Mouse (Mus musculus) stomach, postnatal 0 days (tissue): ENCODE results near the gene Auts2. TPM values are rescaled to one million over a fixed set of nuclear protein-coding genes. Genes with fewer than 3 reads are reported as not detected.

ENCODE experiments used
- ATAC-seq: fragments of 200-750 bp; cut with Nextera tagmentation; 2 replicates; pipeline ENCODE4 v1.8.0; 2017; ENCODE audit not compliant: low FRiP score, low TSS enrichment
- DNase-seq: peaks from one replicate; pipeline ENCODE4 v3.0.0-alpha.2; 2016; ENCODE audit warnings: low spot score
- H3K27ac ChIP-seq: fragments of 300-500 bp; sonication (generic); replicated peaks from 2 replicates; pipeline ENCODE4 v1.5.1; 2014; ENCODE audit warnings: mild to moderate bottlenecking, control low read depth
- H3K27me3 ChIP-seq: fragments of 300-500 bp; sonication (generic); 2 replicates; pipeline ENCODE4 v1.6.1; 2014; ENCODE audit warnings: low read length; ENCODE audit not compliant: control insufficient read depth, insufficient read depth
- H3K36me3 ChIP-seq: fragments of 300-500 bp; sonication (generic); 2 replicates; pipeline ENCODE4 v1.6.1; 2014; ENCODE audit warnings: low read length, mixed read lengths; ENCODE audit not compliant: control insufficient read depth, insufficient read depth
- H3K4me1 ChIP-seq: fragments of 300-500 bp; sonication (generic); replicated peaks from 2 replicates; pipeline ENCODE4 v1.6.1; 2014; ENCODE audit warnings: antibody characterized with exemption; ENCODE audit not compliant: control insufficient read depth, insufficient read depth
- H3K4me2 ChIP-seq: fragments of 300-500 bp; sonication (generic); replicated peaks from 2 replicates; pipeline ENCODE4 v1.6.1; 2014; ENCODE audit warnings: low read depth, mild to moderate bottlenecking, control low read depth, moderate library complexity
- H3K4me3 ChIP-seq: fragments of 300-500 bp; sonication (generic); 2 replicates; pipeline ENCODE4 v1.5.1; 2014; ENCODE audit warnings: low read depth, low read length, control low read depth
- H3K9ac ChIP-seq: fragments of 300-500 bp; sonication (generic); 2 replicates; pipeline ENCODE4 v1.6.1; 2014; ENCODE audit warnings: mild to moderate bottlenecking, low read length, control low read depth, mixed read lengths
- H3K9me3 ChIP-seq: fragments of 300-500 bp; sonication (generic); 2 replicates; pipeline ENCODE4 v1.6.1; 2016; ENCODE audit warnings: low read length; ENCODE audit not compliant: control insufficient read depth
- CTCF ChIP-seq: IDR thresholded peaks from 2 replicates; pipeline ENCODE4 v1.5.1; 2016; ENCODE audit warnings: antibody characterized with exemption, low read depth, mild to moderate bottlenecking, moderate library complexity
- EP300 ChIP-seq: optimal IDR thresholded peaks from 2 replicates; pipeline ENCODE3; 2016; ENCODE audit warnings: antibody characterized with exemption
- WGBS: fragments of 180-500 bp; shearing (Covaris S2); extraction: QIAGEN DNeasy Blood & Tissue Kit; methylation state at CpG from one replicate; pipeline ENCODE4 v1.1.7; 2014; 5-methylcytosine and 5-hydroxymethylcytosine counted together
- polyA plus RNA-seq: library from polyadenylated mRNA; unstranded; fragments of >200 nt; fragmentation: Nextera tagmentation; extraction: Ambion mirVana; gene quantifications from 2 replicates; pipeline ENCODE4 v1.2.1, GENCODE M21; 2015

Auts2 gene
- polyA plus RNA-seq, 1 experiment from 2014 or later: 7.3 TPM

DNA sequence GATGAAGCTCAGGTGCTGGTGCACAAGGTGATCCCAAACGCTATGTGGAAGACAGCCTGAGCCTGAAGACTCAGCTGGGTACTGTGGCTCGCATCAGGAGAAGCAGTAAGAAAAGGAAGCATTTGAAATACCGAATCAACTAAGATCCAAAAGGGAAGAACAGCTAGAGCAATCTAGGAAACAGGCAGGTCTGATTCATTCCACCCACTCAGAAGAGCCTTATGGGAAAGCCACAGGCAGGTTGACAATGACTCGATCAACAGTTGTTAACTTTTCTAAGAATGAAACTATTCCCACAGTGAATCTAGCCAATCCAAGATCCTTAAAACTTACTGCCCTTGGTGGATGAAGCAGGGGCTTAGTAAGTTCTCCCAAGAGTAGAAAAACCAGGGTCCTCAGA is 243.4 kb downstream of the Auts2 start:
- Histone ChIP-seq H3K36me3 (no peaks in the 10 kb centered on the region), H3K9ac (no peak overlapping the region), H3K4me3 (no peak overlapping the region), H3K9me3 (no peaks in the 10 kb centered on the region), H3K27me3 (no peaks in the 10 kb centered on the region), H3K27ac (no peak overlapping the region), H3K4me2 (no peak overlapping the region), H3K4me1 (no peaks in the 10 kb centered on the region)
- ATAC-seq (no peak), DNase-seq (no peak)
- 76% methylated on average over 4 of the region's 4 CpGs for WGBS
- TF ChIP-seq CTCF: no peak
- TF ChIP-seq EP300: no peak

DNA sequence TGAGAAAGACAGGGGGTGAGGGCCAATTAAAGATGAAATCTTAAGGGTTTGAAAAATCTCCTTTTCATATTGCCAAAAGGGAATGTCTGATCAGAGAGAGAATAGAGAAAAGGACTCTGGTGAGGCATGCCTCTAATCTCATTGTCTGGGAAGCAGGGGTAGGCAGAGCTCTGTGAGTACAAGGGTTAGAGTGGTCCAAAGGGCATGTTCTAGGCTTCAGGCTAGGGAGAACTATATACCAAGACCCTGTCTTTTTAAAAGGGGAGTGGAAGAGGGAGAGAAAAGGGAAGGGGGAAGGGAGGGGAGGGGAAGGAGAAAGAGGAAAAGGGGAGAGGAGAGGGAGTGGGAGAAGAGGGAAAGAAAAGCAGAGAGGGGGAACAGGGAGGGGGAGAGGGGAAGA is 244.1 kb downstream of the Auts2 start:
- H3K4me2 ChIP-seq: no peak overlapping the region
- no peaks in the 10 kb centered on the region for H3K36me3 ChIP-seq
- DNase-seq (no peak), ATAC-seq (no peak)
- H3K4me3 ChIP-seq: no peak overlapping the region
- no peak overlapping the region for H3K9ac ChIP-seq
- no peaks in the 10 kb centered on the region for H3K9me3 ChIP-seq
- no peak overlapping the region for H3K27ac ChIP-seq
- no peak for TF ChIP-seq CTCF
- no peak for TF ChIP-seq EP300
- no peaks in the 10 kb centered on the region for H3K27me3 ChIP-seq
- H3K4me1 ChIP-seq: no peaks in the 10 kb centered on the region

DNA sequence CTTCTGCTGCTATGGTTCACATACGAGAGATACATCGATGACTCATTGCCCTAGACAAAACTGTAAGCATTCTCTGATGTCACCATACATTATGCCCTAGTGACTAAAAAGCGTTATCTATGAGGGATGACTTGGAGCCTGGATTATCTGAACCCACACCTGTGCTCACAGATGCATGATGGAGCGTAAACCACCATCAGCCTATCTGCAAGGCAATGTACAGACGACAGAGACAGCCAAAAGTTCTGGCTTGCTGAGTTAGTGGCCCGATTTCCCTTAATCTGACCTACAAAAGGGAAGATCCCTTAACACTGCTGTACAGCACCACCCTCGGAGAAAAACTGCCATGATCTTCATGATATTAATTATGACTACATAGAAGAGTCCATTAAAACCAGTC is 245.8 kb downstream of the Auts2 start:
- no peaks in the 10 kb centered on the region for H3K9me3 ChIP-seq
- H3K27ac ChIP-seq: no peak overlapping the region
- WGBS: 83% methylated on average over 7 of the region's 7 CpGs
- H3K27me3 ChIP-seq: no peaks in the 10 kb centered on the region
- H3K4me3 ChIP-seq: no peak overlapping the region
- H3K4me2 ChIP-seq: no peak overlapping the region
- DNase-seq (no peak), ATAC-seq (no peak)
- no peaks in the 10 kb centered on the region for H3K36me3 ChIP-seq
- H3K4me1 ChIP-seq: no peaks in the 10 kb centered on the region
- no peak overlapping the region for H3K9ac ChIP-seq
- TF ChIP-seq EP300 (no peak), CTCF (no peak)

DNA sequence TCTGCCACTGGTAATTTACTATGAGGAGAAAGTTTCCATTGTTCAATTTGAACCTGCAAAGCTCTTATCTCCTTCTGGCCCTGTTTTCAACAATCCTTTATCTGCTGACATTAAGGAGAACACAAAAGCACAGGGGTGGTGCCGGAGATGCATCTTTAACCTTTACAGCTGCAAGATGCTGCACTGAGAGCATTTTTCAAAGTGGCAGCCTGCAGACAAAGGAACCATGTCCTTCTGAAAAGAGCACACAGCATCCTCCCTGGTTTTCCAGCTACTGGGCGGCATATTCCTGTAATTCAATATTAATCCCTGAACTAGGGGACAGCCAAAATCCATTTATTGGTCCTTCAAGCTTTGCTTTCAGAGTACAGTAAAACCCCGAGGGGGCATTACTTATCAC is 248.7 kb downstream of the Auts2 start:
- Histone ChIP-seq H3K4me2 (no peak overlapping the region), H3K27ac (no peak overlapping the region), H3K36me3 (no peaks in the 10 kb centered on the region), H3K4me1 (no peaks in the 10 kb centered on the region), H3K9me3 (no peaks in the 10 kb centered on the region), H3K27me3 (no peaks in the 10 kb centered on the region), H3K9ac (no peak overlapping the region), H3K4me3 (no peak overlapping the region)
- TF ChIP-seq EP300: no peak
- no peak for TF ChIP-seq CTCF
- 58% methylated on average over 3 of the region's 3 CpGs for WGBS
- DNase-seq: no peak
- no peak for ATAC-seq

DNA sequence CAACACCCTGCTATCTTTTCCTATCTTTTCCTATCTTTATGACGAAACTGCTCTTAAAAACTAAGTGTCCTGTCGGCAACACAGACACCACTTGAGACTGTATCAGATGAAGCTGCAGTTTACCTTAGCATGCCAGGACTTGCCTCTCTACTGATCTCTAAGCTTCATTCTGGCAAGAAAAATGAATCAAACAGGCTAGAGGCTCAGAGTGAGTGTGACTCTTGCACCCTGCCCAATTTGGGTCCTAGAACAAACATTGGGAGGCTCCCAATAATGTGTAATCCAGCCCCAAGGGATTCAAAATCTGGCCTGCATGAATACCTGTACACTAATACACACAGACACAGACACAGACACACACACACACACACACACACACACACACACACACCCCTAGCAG is 250.2 kb downstream of the Auts2 start:
- Histone ChIP-seq H3K9me3 (no peaks in the 10 kb centered on the region), H3K4me3 (no peak overlapping the region), H3K4me1 (no peaks in the 10 kb centered on the region), H3K9ac (no peak overlapping the region), H3K27me3 (no peaks in the 10 kb centered on the region), H3K4me2 (no peak overlapping the region), H3K36me3 (no peaks in the 10 kb centered on the region), H3K27ac (no peak overlapping the region)
- no peak for DNase-seq
- TF ChIP-seq CTCF (no peak), EP300 (no peak)
- 72% methylated on average over 2 of the region's 2 CpGs for WGBS
- no peak for ATAC-seq

DNA sequence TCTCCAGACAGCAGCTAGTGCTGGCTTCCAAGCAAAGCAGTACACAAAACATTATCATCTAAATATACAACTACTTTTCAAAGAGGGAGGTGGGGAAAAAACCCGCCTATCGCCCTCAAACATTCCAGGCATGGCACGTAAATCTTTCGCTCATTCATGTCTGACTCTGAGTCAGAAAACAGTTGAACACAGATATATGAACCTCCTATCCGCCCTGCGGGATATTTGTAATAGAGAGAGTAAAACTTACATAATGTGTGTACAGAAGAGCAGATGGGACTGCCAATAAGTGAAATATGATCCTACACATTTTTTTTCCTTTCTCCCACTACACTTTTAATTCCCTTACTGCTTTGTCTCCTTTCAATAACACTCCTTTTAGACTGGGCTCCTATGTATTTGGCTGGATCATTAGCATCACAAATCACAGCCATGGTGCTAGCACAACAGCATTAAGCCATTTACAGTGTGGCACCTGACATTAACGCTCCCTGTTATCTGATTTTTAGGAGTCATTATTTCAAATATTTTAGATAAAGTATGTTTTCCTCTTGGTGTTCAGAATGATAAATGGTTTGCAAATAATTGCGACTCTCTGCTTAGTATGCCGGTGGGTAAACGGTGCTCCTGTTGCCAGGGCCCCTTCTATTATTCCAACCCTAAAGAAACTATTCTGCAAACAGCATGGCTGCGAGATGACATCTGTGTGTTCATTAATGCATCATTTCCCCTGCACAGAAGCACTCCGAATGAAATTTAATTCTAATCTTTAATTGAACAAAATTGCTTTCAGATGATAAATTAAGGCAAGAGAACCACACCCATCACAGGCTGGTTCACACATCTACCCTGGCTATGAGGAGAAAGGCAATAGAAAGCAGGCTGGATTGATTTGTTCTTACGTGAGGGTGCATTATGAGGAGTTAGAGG is 252.3 kb downstream of the Auts2 start:
- 29% methylated on average over 13 of the region's 13 CpGs for WGBS
- ATAC-seq: no peak
- Histone ChIP-seq H3K4me1 (no peaks in the 10 kb centered on the region), H3K27ac (no peak overlapping the region), H3K36me3 (no peaks in the 10 kb centered on the region), H3K27me3 (no peaks in the 10 kb centered on the region), H3K4me2 (no peak overlapping the region), H3K9me3 (no peaks in the 10 kb centered on the region), H3K4me3 (no peak overlapping the region), H3K9ac (no peak overlapping the region)
- no peak for DNase-seq
- TF ChIP-seq CTCF (no peak), EP300 (no peak)
